Mouse (Mus musculus) heart, postnatal 0 days (tissue): ENCODE data around the gene Kcna7.
"Not testable (repeated sequence)": the region's sequence is repeated elsewhere in the genome, so short reads cannot be mapped to it uniquely, and the experiment has no call there.

ENCODE experiments used
- CTCF ChIP-seq: IDR thresholded peaks from 2 replicates; pipeline ENCODE4 v1.5.1; 2016; ENCODE audit warnings: antibody characterized with exemption, control low read depth, low read depth
- EP300 ChIP-seq: IDR thresholded peaks from 2 replicates; pipeline ENCODE4 v1.6.1; 2016; ENCODE audit warnings: antibody characterized with exemption, low read depth

DNA sequence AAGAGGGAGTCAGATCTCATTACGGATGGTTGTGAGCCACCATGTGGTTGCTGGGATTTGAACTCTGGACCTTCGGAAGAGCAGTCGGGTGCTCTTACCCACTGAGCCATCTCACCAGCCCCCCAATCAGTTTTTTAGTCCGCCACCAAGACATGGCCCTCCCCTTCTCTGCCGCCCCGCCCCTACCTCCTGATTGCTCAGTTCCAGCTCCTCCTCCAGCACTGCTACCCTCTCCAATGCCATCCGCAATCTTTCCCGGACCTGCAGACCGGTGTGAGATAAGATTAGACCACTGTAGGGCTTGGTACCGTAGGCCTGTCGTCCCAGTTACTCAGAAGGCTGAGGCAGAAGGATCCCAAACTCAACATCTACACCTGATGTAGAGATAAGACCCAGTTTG lies 46.4 kb upstream of the Kcna7 start:
- not testable (repeated sequence) for TF ChIP-seq EP300, CTCF
